Mouse (Mus musculus) 3134 (cell line): ENCODE results near the gene B2m.

ENCODE experiments used
- DNase-seq: peaks from one replicate; pipeline ENCODE4 v3.0.0-alpha.2; 2011; ENCODE audit warnings: low spot score; ENCODE audit not compliant: insufficient read length; ENCODE audit errors: extremely low read depth

B2m gene

DNA sequence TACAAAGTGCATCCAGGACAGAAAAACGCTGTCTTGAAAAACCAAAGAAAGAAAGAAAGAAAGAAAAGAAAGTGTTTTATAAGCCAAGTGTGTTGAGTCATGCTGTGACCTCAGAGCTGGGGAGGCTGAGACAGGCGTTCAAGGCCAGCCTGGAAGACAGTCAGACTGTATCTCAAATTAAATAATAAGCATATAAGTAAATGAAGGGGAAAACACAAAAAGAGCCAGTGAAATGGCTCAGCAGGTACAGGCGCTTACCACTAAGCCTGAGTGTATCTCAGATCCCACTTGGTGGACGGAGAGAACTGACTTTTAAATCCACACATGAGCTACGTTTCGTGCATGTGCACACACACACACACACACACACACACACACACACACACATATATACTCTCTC, 1.8 kb downstream of the B2m start:
- DNase-seq, result no peak

DNA sequence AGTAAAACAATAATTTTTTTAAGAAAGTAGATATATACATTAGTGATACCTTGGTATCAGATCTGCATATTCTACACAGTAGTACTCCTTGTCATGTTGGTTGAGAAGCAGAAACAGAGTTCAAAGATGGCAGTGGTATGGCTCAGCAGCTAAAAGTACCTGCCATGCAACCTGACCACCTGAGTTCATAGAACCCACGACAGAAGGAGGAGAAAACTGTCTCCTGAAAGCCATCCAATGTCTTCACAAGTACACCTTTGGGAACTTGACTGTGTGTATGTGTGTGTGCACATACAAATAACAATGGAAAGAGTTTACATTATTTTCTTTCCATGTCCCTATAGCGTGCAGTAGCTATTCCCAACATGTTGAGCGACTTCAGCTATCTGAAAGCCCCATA, 2.2 kb downstream of the B2m start:
- DNase-seq, result no peak

DNA sequence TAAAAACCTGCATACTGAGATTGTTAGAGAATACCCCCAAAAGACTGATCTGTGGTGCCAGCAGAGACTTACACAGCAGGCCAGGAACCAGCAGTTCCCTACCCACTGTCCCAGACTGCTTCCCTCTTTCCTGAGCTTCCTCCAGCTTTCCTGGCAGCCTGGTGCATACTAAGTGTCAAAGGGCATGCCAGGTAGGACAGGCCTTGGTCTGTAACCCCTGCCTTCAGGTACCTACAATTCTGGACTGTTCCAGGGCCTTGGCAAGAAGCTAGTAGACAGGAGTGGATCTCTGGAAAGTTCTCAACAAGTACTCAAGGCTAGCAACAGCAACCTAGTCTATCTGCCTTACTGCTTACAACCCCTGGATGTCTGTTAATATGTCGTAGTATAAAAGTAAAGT, 3.7 kb downstream of the B2m start:
- DNase-seq, result no peak

DNA sequence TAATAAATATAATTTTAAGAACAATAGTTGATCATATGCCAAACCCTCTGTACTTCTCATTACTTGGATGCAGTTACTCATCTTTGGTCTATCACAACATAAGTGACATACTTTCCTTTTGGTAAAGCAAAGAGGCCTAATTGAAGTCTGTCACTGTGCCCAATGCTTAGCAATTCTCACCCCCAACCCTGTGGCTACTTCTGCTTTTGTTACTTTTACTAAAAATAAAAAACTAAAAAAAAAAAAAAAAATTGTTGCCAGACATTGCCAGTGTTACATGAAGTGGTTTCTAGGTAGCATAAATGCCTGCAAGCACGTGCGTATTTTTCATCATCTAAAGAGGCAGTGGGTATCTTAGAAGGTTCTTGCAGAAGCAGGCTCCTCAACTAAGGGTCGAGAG, 5.4 kb downstream of the B2m start:
- DNase-seq, result no peak

DNA sequence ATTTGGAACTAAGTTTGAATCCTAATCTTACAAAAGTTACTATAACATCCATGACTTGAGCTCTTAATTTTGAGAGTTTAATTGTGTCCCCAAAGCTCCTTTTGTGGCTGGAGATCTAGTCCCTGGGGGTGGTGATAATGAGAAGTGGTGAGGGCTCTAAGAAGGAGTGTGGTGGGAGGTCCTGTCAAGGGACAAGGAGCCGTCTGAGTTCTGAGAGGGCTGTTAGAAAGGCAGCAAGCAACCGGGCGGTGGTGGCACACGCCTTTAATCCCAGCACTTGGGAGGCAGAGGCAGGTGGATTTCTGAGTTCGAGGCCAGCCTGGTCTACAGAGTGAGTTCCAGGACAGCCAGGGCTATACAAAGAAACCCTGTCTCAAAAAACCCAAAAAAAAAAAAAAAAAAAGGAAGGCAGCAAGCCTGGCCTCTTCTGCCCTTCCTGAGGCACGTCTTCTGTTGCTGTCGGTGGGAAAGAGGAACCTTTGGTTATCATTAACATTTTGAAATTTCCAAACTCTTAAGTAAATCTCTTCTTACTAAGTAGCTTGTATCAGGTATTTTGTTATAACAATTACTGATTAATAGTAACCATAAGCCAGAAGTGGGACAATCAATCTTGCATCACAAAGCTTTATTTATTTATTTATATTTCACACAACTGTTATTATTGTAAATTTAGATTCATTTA, 6.3 kb downstream of the B2m start:
- no peak for DNase-seq

DNA sequence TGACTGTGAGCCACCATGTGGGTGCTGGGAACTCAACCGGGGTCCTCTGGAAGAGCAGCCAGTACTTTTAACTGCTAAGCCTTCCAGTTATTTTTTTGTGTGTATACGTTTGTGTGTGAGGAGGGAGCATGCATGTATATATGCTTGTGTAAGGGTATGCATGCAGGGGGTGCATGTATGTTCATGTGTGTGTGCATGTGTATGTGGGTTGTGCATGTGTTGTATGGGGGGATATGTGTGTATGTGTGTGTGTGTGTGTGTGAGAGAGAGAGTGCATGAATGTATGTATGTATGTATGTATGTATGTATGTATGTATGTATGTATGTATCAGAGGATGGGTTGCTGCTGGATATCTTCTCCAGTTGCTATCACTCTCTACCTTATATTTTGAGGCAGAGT, 7.0 kb downstream of the B2m start:
- no peak for DNase-seq

DNA sequence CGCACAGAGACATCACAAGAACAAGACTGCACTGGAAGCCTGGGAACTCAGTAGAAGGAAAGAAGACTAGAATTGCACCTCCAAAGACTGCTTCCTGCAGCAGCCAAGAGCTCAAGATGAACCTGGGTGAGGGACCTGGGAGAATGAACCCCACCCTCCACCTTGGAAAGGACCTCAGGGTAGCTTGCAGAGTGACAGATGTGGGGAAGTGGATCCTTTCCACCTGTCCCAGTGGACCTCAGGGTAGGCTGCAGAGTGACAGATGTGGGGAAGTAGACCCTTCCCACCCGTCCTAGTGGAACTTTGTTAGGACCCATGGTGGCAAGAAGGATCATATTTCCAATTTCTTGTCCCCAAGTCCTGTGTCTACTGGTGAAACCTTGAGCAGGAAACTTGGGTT, 7.8 kb downstream of the B2m start:
- DNase-seq, result no peak

DNA sequence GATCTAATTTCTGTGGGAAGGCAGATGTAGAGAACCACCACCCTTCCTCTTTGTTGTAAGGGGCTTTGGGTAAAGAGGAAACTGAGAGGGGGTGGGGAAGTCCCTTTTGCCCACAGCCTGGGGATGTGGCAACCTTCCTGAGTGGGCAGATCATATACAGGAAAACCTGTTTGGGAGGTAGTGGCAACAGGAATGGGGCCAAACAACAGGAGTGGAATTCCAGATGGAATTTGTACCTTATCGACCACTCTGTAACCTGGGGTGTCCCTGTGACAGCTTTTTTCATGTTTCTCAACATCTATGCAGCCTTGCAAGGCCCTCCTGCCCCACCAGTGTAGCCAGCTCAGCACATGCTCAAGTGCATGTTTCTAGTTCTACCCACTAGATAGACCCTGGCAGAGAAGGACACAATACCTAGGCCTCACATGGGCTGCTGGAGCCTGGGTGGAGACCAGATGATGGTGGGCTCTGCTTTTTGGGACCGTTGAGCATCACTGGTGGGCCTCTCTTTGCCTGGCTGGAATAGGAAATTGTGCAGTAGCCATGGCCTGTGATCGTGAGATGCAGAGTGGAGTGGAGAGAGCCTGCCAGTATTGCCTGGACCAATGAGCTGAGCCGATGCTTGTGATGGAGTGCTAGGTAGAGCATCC, 8.7 kb downstream of the B2m start:
- DNase-seq, result no peak

DNA sequence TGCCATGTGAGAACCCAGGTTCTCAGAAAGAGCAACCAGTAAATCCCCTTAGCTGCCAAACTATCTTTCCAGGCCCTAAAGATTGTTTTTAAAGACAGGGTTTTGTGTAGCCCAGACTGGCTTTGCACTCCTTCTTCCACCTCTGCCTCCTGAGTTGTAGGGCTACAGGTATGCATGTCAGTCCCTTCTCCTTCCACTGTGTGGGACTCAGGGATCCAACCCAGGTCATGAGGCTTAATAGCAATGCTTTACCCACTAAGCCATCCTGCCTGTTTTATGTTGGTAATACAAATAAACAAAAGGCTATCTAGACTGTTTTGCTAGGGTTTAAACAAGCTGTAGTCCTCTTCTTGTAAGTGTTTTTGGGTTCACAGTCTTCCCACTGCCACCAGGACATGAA, 10.1 kb downstream of the B2m start:
- no peak for DNase-seq

DNA sequence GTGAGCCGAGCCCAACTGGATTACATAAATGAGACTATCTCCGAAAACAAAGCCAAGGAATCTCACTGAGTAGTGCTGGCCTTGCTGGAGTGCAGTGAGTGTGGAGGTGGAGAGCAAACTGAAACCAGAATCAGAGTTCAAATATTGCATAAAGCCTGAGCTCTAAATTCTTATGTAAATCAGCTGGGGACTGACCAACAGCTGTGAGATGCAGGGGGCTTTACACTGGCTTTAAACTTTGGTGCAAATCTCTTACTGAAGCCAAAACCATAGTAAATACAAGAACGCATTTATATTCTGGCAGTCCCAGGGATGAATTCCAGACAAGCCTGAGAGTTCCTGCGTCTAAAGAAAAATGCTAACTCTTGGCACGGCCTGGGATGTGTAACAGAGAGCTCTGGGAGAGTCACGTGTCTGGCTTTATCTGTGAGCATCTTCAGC, 10.9 kb downstream of the B2m start:
- no peak for DNase-seq

DNA sequence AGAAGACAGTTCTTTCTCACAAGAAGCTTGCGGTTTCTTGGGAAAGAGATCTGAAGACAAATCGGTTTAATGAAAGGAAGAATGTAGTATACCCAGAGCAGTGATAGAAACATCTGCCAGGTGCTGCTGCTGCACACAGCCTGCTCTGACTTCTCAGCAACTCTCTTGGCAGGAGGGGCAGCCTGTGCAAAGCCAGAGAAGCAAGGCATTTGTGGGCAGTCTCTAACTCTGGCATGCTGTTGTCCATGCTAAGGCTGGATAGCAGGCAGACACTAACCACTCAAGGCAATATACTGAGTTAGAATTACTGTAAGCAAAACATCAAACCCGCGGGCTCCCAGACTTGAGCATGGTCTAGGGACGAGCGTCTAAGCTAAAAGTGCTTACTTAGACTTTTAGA, 12.2 kb downstream of the B2m start:
- no peak for DNase-seq

DNA sequence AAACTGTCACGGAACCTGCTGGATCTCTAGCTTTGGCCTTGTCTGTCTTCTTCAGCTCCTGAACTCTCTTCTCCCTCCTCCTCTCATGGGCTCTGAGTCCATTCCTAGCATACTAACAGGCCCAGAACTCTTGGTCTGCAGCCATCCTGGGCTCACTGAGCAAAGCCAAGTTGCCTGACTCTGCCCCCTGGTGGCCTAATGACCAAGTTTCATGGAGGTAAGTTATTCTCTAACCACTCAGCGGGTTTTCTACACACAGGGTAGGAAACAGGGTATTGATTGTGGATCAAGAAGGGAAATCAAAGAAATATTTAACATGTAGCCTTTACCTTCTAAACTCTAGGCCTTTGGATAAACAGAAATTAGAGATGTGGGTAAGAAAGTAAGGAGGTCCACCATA, 13.2 kb downstream of the B2m start, which contains the start of gene Trim69:
Gene Trim69 (plus strand): TSS at position 21 of the 400 bp plus-strand sequence.
- peak; percentile 52 for DNase-seq

DNA sequence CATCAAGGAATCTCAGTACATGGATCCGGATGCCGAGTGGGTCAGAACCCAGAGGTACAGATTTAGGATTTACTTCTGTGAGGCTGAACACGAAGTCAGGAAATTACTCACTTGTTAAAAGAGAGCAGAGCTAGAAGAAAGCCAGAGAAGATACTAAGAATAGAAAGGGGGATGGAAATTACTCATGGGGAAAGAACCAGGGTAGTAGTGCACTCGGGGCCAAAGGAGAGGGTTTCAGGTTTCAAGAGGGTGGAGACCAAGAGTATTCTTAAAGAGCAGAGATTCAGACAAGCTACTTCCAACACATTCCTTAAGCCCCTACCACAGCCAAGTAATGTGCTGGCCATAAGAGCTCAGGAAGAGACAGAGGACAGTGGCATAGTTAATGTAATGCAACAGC, 14.1 kb downstream of the B2m start:
- DNase-seq, result peak; percentile 70

DNA sequence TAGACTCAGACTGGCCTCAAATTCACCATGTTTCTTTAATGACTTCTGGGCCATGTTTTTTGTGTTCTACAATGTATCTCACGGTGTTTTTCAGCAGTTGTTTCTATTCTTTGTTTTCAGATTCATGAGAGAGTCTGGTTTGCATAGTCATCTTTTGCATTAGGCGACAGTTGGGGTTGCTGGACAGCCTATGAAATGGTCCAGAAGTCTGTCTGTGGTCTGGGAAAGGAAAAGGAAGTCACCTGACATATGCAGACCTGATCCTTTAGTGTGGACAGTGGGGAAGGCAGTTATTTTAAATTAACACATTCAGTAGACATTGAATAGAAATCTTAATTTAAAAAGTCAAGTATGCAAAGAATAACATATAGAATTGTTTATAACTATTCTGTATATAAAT, 15.0 kb downstream of the B2m start:
- DNase-seq, result no peak

DNA sequence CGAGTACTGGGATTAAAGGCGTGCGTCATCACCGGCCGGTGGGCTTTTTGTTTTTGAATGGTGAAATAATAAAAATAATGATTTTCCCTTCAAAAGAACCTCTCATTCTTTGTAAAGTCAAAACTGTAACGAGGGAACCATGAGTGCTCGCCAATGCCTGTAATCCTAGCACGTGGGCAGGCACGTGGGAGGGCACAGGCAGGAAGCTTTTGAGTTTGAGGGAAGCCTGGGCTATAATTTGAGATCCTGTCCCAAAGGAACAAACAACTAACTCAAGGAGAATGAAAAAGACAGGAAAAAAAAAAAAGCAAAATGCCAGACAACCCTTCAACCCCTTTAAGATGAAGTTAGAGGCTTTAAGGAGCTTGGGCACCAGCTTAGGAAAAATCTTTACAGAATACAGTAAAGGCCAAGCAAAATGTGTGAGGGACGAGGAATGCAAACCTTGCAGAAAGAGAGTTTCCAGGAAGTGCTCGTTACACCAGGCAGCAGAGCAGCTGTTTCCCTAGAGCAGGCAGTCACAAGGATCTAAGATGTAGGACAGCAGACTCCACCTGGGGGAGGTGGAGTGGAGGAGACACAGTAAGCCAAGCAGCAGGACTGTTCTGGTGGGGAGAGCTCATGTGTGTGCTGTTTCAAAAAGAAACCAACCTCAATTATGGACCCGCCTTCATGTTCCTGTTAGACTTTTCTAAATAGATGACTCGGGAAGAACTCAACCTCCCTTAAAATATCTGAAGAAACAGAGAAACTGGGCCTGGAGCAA, 16.1 kb downstream of the B2m start:
- DNase-seq, result no peak

DNA sequence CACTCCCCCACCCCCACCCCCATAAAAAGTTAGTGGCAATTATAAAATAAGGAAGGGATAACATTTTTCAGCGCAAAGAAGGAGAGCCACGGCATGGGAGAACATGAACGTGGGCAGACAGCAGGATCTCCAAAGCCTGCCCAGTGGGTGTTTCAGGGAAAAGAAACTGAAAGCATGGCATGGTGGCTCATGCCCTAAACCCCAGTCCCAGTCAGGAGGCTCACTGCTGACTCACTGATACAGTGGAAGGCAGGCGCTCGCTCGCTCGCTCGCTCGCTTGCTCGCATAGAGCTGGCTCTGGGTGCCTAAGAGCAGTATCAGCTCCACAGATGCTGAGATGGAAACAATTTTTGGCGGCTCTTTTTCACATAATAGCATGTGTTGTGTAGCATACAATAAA, 16.8 kb downstream of the B2m start:
- peak; percentile 66 for DNase-seq

DNA sequence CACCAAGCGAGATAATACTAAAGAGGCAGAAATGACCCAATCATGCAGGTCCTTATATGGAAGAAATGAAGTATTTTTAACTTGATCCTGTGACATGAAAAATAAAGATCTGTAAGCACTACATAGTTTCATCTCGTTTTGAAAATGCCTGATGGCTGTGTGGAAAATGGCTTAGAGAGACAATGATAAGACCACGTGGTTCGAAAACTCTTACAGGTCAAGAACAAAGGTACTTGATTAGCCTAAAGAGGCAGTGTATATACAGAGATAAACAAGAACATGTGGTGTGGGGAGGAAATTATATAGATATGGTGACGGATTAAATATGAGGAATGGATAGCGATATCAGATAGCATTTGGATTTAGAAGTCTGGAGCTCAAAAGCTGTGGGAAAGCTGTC, 23.8 kb downstream of the B2m start:
- DNase-seq, result no peak

DNA sequence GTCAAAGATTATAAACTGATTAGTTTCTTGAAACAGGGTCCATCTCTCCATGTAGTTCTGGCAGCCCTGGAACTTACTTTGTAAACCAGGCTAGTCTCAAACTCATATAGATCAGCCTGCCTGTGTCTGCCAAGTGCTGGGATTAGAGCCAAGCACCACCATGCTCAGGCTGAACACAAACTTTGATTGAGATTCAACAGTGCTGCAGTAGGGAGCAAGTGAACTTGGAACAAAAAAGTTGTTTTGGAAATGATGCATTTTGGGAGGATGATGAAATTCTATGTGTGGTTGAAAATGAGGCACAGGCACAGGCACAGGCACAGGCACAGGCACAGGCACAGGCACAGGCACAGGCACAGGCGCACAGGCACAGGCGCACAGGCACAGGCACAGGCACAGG, 24.7 kb downstream of the B2m start:
- DNase-seq, result peak; percentile 65

DNA sequence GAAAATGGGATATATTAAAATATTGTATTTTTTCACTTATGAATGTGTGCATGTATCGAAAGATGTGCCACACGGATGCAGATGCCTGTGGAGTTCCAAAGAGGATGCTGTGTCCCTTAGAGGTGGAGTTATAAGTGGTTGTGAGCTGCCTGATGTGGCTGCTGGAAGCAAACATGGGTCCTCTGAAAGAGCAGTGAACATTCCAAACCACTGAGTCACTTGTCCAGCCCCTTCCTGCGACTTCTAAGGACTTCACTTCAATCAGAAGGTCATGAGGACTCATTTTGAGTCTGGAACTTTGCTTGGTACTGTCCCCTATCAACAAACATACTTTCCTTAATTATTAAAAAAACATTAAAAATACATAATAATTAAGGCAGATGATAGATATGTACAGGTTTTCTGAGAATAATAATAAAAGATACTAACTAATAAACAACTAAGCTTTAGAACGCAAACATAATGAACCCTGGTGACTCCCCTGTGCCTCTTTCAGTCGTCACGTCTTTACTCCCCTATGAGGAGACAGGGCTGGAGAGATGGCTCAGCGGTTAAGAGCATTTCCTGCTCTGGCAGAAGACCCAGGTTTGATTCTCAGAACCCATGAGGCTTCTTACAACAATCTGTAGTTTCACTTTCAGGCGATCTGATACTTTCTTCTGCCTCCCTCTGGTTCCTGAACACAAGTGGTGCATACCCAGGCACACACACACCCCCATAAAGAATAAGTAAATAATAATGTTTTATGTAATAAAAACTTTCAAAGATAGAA, 32.8 kb downstream of the B2m start:
- DNase-seq, result peak; percentile 48

DNA sequence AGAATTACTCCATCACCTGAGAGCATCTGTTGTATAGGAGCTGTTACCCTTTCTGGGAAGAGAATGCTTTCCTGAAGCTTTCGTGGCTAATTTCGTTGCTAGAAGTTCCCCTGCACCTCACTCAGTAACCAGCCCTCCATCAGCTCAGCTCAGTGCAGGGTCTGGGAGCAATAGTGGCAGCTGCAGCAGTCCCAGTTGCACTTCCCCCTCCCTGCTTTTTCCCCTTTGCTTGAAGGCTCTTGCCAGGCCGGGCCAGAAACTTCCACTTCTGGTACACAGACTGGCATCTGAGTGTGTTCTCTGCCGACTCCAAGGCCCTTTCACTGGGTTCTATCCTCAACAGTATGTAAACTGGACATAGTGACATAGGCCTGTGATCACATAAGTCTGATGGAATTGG, 37.6 kb downstream of the B2m start:
- DNase-seq, result no peak

DNA sequence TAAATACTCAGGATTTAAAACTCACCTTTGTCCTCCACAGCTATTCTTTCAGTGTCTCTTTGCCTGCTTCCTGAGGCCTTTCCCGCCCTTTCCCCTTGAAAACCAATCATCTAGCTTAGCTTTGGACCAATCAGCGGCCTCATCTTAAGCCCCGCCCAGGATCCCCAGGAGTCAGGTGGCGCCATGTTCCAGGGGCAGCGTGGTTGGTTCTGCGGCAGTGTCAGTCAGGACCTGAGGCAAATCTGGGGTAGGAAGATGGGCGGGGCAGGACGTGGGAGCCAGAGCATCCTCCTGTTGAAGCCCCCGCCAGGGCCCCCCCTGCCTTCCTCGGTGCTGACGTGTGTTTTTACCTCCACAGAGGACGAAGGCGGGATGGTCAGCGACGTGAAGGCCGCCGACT, 38.6 kb downstream of the B2m start, which contains the start of the genes Patl2 and Terb2:
Gene Patl2 (minus strand): TSS at position 84 of the 400 bp plus-strand sequence.
Gene Terb2 (plus strand): TSS at position 167 of the 400 bp plus-strand sequence.
- no peak for DNase-seq
